Mouse (Mus musculus): Measurements from ENCODE around the gene Ptprd.

DNA sequence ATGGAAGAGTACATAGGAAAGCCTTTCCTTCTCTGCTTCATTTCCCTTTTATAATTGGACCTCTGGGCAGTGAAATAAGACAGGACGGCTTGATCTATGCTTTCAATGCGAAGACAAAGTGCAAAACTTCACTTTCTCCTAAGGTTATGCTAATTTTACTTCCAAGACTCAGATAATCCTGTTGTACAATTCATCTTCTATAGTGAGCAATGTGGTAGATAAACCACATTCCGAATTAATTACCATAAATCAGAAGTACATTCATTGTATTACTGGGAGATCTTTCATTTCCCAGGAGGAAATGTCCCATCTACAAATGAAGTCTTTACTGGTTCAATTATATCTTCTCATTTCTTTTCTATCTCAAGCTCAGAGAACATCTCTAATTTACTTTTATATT, 1346.2 kb downstream of the Ptprd start:
- no peak for TF ChIP-seq CTCF (IDR thresholded peaks at IDR 0.05; ENCODE audit: extremely low read depth, insufficient read depth, insufficient read length, insufficient replicate concordance)
- TF ChIP-seq POLR2A (IDR thresholded peaks at IDR 0.05; ENCODE audit: low read depth, low read length): no peak
